Mouse (Mus musculus) heart, adult 2 months (tissue): ENCODE results near the gene Dtx1. TPM values are rescaled to one million over a fixed set of nuclear protein-coding genes. Genes with fewer than 3 reads are reported as not detected.

ENCODE experiments used
- DNase-seq, 2 experiments: peaks; one replicate each; pipeline ENCODE4 v3.0.0; 2021
- H3K27ac ChIP-seq: fragments of 200-600 bp; 2 replicates; pipeline ENCODE4 v1.8.1; 2022
- H3K27me3 ChIP-seq: fragments of 200-500 bp; 2 replicates; pipeline ENCODE4 v1.6.1; 2012; ENCODE audit warnings: mild to moderate bottlenecking, low read length, inconsistent platforms, mixed read lengths; ENCODE audit not compliant: control insufficient read depth, insufficient read depth
- H3K36me3 ChIP-seq: fragments of 200-500 bp; 2 replicates; pipeline ENCODE4 v1.6.1; 2012; ENCODE audit warnings: low read length, inconsistent platforms; ENCODE audit not compliant: control insufficient read depth, insufficient read depth
- H3K4me1 ChIP-seq: fragments of 200-500 bp; 2 replicates; pipeline ENCODE4 v1.6.1; 2011; ENCODE audit warnings: low read length; ENCODE audit not compliant: control insufficient read depth, insufficient read depth
- H3K4me3 ChIP-seq: fragments of 200-600 bp; 2 replicates; pipeline ENCODE4 v1.8.1; 2022
- H3K79me2 ChIP-seq: fragments of 200-500 bp; replicated peaks from 2 replicates; pipeline ENCODE4 v1.6.1; 2012; ENCODE audit warnings: mild to moderate bottlenecking, inconsistent platforms, low read length, moderate library complexity, mixed read lengths; ENCODE audit not compliant: control insufficient read depth, insufficient read depth
- H3K9ac ChIP-seq: fragments of 200-500 bp; 2 replicates; pipeline ENCODE4 v1.6.1; 2012; ENCODE audit warnings: low read depth, mild to moderate bottlenecking, control low read depth, inconsistent platforms, low read length, mixed read lengths
- CTCF ChIP-seq: fragments of 200-600 bp; IDR thresholded peaks from 2 replicates; pipeline ENCODE4 v1.8.1; 2022; ENCODE audit warnings: antibody characterized with exemption, mild to moderate bottlenecking, moderate library complexity
- EP300 ChIP-seq: fragments of 200-500 bp; IDR thresholded peaks from 2 replicates; pipeline ENCODE4 v1.6.1; 2011; ENCODE audit warnings: low read depth, low read length, control low read depth; ENCODE audit not compliant: insufficient read depth
- POLR2A ChIP-seq: fragments of 200-500 bp; IDR thresholded peaks from 2 replicates; pipeline ENCODE4 v1.6.1; 2011; ENCODE audit warnings: mild to moderate bottlenecking, low read depth, low read length, control low read depth; ENCODE audit not compliant: insufficient read depth
- WGBS: fragments of 180-500 bp; shearing (Covaris S2); methylation state at CpG from one replicate; pipeline ENCODE4 v1.1.7; 2018; 5-methylcytosine and 5-hydroxymethylcytosine counted together
- intact Hi-C: fragments of 180-260 bp; cut with DNase I; formaldehyde crosslinking; loops from one replicate; pipeline ENCODE4 v1.15.1; 2025
- long read RNA-seq: library from polyadenylated mRNA; stranded (forward); transcript quantifications from one replicate; pipeline ENCODE4 v2.0.0, GENCODE M21; 2021
- polyA plus RNA-seq: library from polyadenylated mRNA; depleted of rRNA; stranded (reverse); fragments of >200 nt; gene quantifications from 2 replicates; pipeline ENCODE4 v1.2.3, GENCODE M21; 2012; rRNA removed
- total RNA-seq, 2 experiments: library from RNA; stranded (reverse); gene quantifications; 2 replicates each; pipeline ENCODE4 v1.2.3; 2021

Dtx1 gene
- total RNA-seq (1 to 10 TPM; 2.1 to 2.7 TPM), polyA plus RNA-seq (3.5 and 4.2 TPM in 2 replicates)
- long read RNA-seq, partial matches to known transcripts = 0 of 1 reads
- long read RNA-seq, other reads (novel, unspliced or antisense) = 0 of 1 reads

DNA sequence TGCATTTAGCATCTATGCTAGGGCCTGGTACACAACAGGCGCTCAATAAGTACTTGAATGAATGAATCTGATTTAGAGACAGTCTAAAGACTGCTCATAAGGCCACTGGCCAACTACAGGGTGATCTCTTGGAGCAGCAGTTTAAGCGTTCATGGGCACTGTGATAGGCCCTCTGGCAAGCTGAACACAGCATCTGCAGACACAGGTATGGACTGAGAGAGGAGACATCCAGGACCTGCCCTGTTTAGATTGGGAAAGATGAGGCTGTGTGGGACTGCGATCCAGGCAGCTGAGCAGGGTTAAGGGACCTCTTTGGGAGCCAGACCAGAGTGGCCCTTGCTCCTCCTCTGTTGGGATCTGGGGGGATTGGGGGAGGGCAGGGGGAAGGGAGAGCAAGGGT lies at the start of gene Dtx1:
Gene Dtx1 (minus strand): TSS at position 101 of the 400 bp plus-strand sequence.
- no peak for DNase-seq
- intact Hi-C loops = no loop called here
- no peaks in the 10 kb centered on the region for H3K4me1 ChIP-seq
- H3K36me3 ChIP-seq = no peaks in the 10 kb centered on the region
- H3K4me3 ChIP-seq = peak within 1 kb of the TSS; percentile 34; the same call in 1 of the 2 replicates
- H3K27ac ChIP-seq = no peak within 1 kb of the TSS
- peak within 1 kb of the TSS; percentile 57 for H3K9ac ChIP-seq
- H3K79me2 ChIP-seq = no peaks in the 10 kb centered on the region
- peaks cover 20% of the 10 kb centered on the region for H3K27me3 ChIP-seq
- TF ChIP-seq POLR2A (no peak), CTCF (no peak), EP300 (no peak)
- 37% methylated on average over 3 of the region's 3 CpGs for WGBS

DNA sequence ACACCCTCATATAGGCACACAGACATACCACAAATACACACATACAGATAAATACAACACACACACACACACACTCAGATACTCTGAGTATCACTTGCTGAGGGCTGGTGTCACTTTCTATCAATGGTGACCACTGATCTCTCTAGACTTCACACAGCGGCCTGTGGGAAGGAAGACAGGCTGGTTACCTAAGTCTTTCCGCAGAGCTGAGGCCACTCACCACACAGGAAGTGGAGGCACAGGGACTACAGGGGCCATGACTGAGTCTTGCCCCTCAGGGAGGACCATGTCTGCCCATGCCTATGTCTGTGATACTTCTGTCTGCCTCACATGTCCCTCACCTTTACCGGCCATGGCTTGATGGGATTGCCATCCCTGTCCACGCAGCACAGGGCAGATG lies 42.5 kb upstream of the Dtx1 start:
- Histone ChIP-seq H3K36me3 (no peaks in the 10 kb centered on the region), H3K9ac (no peak overlapping the region), H3K4me3 (no peak overlapping the region), H3K4me1 (peaks cover 2% of the 10 kb centered on the region; the same call in 1 of the 2 replicates), H3K79me2 (no peaks in the 10 kb centered on the region), H3K27ac (no peak overlapping the region), H3K27me3 (no peaks in the 10 kb centered on the region)
- no peak for DNase-seq
- intact Hi-C loops = no loop called here
- TF ChIP-seq CTCF (no peak), POLR2A (no peak), EP300 (no peak)
- WGBS = 79% methylated on average over 4 of the region's 4 CpGs

- H3K27me3 ChIP-seq = no peaks in the 10 kb centered on the region
- TF ChIP-seq EP300 (no peak), POLR2A (no peak), CTCF (no peak)
- H3K9ac ChIP-seq = no peak overlapping the region
- DNase-seq = no peak
- H3K4me3 ChIP-seq = no peak overlapping the region
- 65% methylated on average over 3 of the region's 3 CpGs for WGBS
- H3K36me3 ChIP-seq = no peaks in the 10 kb centered on the region
- H3K79me2 ChIP-seq = no peaks in the 10 kb centered on the region
- peaks cover 2% of the 10 kb centered on the region; the same call in 1 of the 2 replicates for H3K4me1 ChIP-seq
- intact Hi-C loops = no loop called here
- no peak overlapping the region for H3K27ac ChIP-seq
Observed at GRCm38 (mm10) chr5:120752786-120753185, 41.1 kb upstream of the Dtx1 start.

- 77% methylated on average over 3 of the region's 3 CpGs for WGBS
Observed at GRCm38 (mm10) chr5:120751206-120751605, 39.5 kb upstream of the Dtx1 start.

GRCm38 (mm10) chr5:120749688-120750087 lies 38.0 kb upstream of the Dtx1 start, which contains the start of gene Oas2:
Oas2 (minus strand) TSS chr5:120749853.
- H3K27ac ChIP-seq = peak within 1 kb of the TSS; percentile 34
- WGBS = 33% methylated on average over 5 of the region's 5 CpGs
- H3K4me1 ChIP-seq = peaks cover 6% of the 10 kb centered on the region
- TF ChIP-seq CTCF (no peak), POLR2A (peak; percentile 66), EP300 (0 out of 2 replicates have a peak, but pooled peaks have one; percentile 37)
- peak within 1 kb of the TSS; percentile 32 for H3K9ac ChIP-seq
- intact Hi-C loops = no loop called here
- no peaks in the 10 kb centered on the region for H3K27me3 ChIP-seq
- DNase-seq = peak; percentile 31 to 49
- H3K4me3 ChIP-seq = no peak within 1 kb of the TSS; the same call in 1 of the 2 replicates
- H3K79me2 ChIP-seq = no peaks in the 10 kb centered on the region
- no peaks in the 10 kb centered on the region for H3K36me3 ChIP-seq

More at GRCm38 (mm10) chr5:120751206-120751605, 39.5 kb upstream of the Dtx1 start:
- H3K27me3 ChIP-seq = no peaks in the 10 kb centered on the region
- H3K27ac ChIP-seq = no peak overlapping the region
- no peaks in the 10 kb centered on the region for H3K36me3 ChIP-seq
- no peak for DNase-seq
- TF ChIP-seq EP300 (no peak), POLR2A (no peak), CTCF (no peak)
- H3K9ac ChIP-seq = no peak overlapping the region
- H3K79me2 ChIP-seq = no peaks in the 10 kb centered on the region
- intact Hi-C loops = no loop called here
- H3K4me3 ChIP-seq = no peak overlapping the region
- peaks cover 3% of the 10 kb centered on the region for H3K4me1 ChIP-seq

- H3K79me2 ChIP-seq = no peaks in the 10 kb centered on the region
- whole genome bisulfite sequencing = 11% methylated on average over 5 of the region's 5 CpGs
- H3K36me3 ChIP-seq = no peaks in the 10 kb centered on the region
- H3K4me3 ChIP-seq = no peak overlapping the region
- peaks cover 6% of the 10 kb centered on the region for H3K4me1 ChIP-seq
- H3K9ac ChIP-seq = no peak overlapping the region
- intact Hi-C loops = loop anchor here (1.0 to 2.0 kb wide), 2 partner anchors 67 to 126 kb away; no protein-coding TSS in a partner anchor
- DNase-seq = peak; percentile 8 to 26
- no peaks in the 10 kb centered on the region for H3K27me3 ChIP-seq
- no peak for TF ChIP-seq POLR2A
- peak; percentile 96 for TF ChIP-seq CTCF
- no peak overlapping the region for H3K27ac ChIP-seq
Observed at GRCm38 (mm10) chr5:120746451-120746850, 34.7 kb upstream of the Dtx1 start.
